Mouse (Mus musculus) limb, embryonic 14.5 days (tissue): Measurements from ENCODE around the gene St3gal5. TPM values are rescaled to one million over a fixed set of nuclear protein-coding genes. Genes with fewer than 3 reads are reported as not detected.

ENCODE experiments used
- ATAC-seq: fragments of 200-750 bp; cut with Nextera tagmentation; 2 replicates; pipeline ENCODE4 v1.8.0; 2017; ENCODE audit warnings: low read depth, moderate number of reproducible peaks, moderate TSS enrichment; ENCODE audit not compliant: low FRiP score
- DNase-seq: peaks from one replicate; pipeline ENCODE4 v3.0.0-alpha.2; 2015; ENCODE audit warnings: low spot score
- H3K27ac ChIP-seq: fragments of 300-500 bp; sonication (generic); replicated peaks from 2 replicates; pipeline ENCODE4 v1.5.1; 2014; ENCODE audit warnings: low read depth, mild to moderate bottlenecking, low read length, moderate library complexity, mixed read lengths
- H3K27me3 ChIP-seq: fragments of 300-500 bp; sonication (generic); 2 replicates; pipeline ENCODE4 v1.6.1; 2014; ENCODE audit warnings: low read length, mixed read lengths; ENCODE audit not compliant: control insufficient read depth, insufficient read depth
- H3K36me3 ChIP-seq: fragments of 300-500 bp; sonication (generic); 2 replicates; pipeline ENCODE4 v1.6.1; 2014; ENCODE audit warnings: mild to moderate bottlenecking, low read length, moderate library complexity, mixed read lengths; ENCODE audit not compliant: control insufficient read depth, insufficient read depth
- H3K4me1 ChIP-seq: fragments of 300-500 bp; sonication (generic); 2 replicates; pipeline ENCODE4 v1.6.1; 2014; ENCODE audit warnings: antibody characterized with exemption, low read length, mixed read lengths; ENCODE audit not compliant: control insufficient read depth, insufficient read depth
- H3K4me2 ChIP-seq: fragments of 300-500 bp; sonication (generic); replicated peaks from 2 replicates; pipeline ENCODE4 v1.6.1; 2014; ENCODE audit warnings: low read depth, mild to moderate bottlenecking, low read length, moderate library complexity; ENCODE audit not compliant: severe bottlenecking
- H3K4me3 ChIP-seq: fragments of 300-500 bp; sonication (generic); replicated peaks from 2 replicates; pipeline ENCODE4 v1.5.1; 2014; ENCODE audit warnings: low read length
- H3K9ac ChIP-seq: fragments of 300-500 bp; sonication (generic); 2 replicates; pipeline ENCODE4 v1.6.1; 2014; ENCODE audit warnings: mild to moderate bottlenecking, low read depth, low read length, moderate library complexity; ENCODE audit not compliant: severe bottlenecking
- H3K9me3 ChIP-seq: fragments of 300-500 bp; sonication (generic); 2 replicates; pipeline ENCODE4 v1.6.1; 2016; ENCODE audit warnings: low read length; ENCODE audit not compliant: control insufficient read depth
- POLR2A ChIP-seq: fragments of 200-500 bp; IDR thresholded peaks from 2 replicates; pipeline ENCODE4 v1.8.0; 2012; ENCODE audit warnings: inconsistent platforms, mild to moderate bottlenecking, moderate library complexity, borderline replicate concordance; ENCODE audit not compliant: insufficient read depth, insufficient read length; ENCODE audit errors: extremely low read depth
- WGBS: fragments of 180-500 bp; shearing (Covaris S2); extraction: QIAGEN DNeasy Blood & Tissue Kit; methylation state at CpG from one replicate; pipeline ENCODE4 v1.1.7; 2014; 5-methylcytosine and 5-hydroxymethylcytosine counted together
- polyA plus RNA-seq, 2 experiments: library from polyadenylated mRNA; depleted of rRNA in 1 of 2; stranded (reverse) in 1 of 2; unstranded in 1 of 2; fragments of >200 nt; fragmentation: Nextera tagmentation in 1 of 2; extraction: Ambion mirVana in 1 of 2; gene quantifications; 2 replicates each; pipeline versions ENCODE4 v1.2.1 to v1.2.3; 2012 to 2014

Gene St3gal5
- polyA plus RNA-seq, 2 experiments, result 26.1 to 30.3 TPM

GRCm38 (mm10) chr6:72164321-72165275 lies 67.2 kb downstream of the St3gal5 start:
- no peak overlapping the region for H3K4me3 ChIP-seq

GRCm38 (mm10) chr6:72165907-72166306 lies 68.5 kb downstream of the St3gal5 start:
- no peak overlapping the region for H3K4me2 ChIP-seq
- no peak overlapping the region for H3K27ac ChIP-seq
- DNase-seq (no peak), ATAC-seq (no peak)
- no peaks in the 10 kb centered on the region for H3K36me3 ChIP-seq
- 46% methylated on average over 2 of the region's 2 CpGs for WGBS
- H3K27me3 ChIP-seq, result no peaks in the 10 kb centered on the region
- no peak overlapping the region for H3K4me3 ChIP-seq
- no peak for TF ChIP-seq POLR2A
- no peak overlapping the region for H3K9ac ChIP-seq
- no peaks in the 10 kb centered on the region for H3K4me1 ChIP-seq
- no peaks in the 10 kb centered on the region for H3K9me3 ChIP-seq

More at GRCm38 (mm10) chr6:72164321-72165275, 67.2 kb downstream of the St3gal5 start:
- H3K27me3 ChIP-seq, result no peaks in the 10 kb centered on the region
- no peak overlapping the region for H3K27ac ChIP-seq
- ATAC-seq (peak; percentile 93), DNase-seq (peak; percentile 95)
- WGBS, result 20% methylated on average over 20 of the region's 20 CpGs
- H3K4me2 ChIP-seq, result no peak overlapping the region
- no peaks in the 10 kb centered on the region for H3K36me3 ChIP-seq
- no peaks in the 10 kb centered on the region for H3K4me1 ChIP-seq
- no peak for TF ChIP-seq POLR2A
- no peak overlapping the region for H3K9ac ChIP-seq
- no peaks in the 10 kb centered on the region for H3K9me3 ChIP-seq

GRCm38 (mm10) chr6:72171391-72171790 lies 74.0 kb downstream of the St3gal5 start:
- no peak for ATAC-seq
- DNase-seq, result no peak
- Histone ChIP-seq H3K4me1 (no peaks in the 10 kb centered on the region), H3K27ac (no peak overlapping the region), H3K9me3 (no peaks in the 10 kb centered on the region), H3K4me3 (no peak overlapping the region), H3K9ac (no peak overlapping the region), H3K4me2 (no peak overlapping the region), H3K36me3 (no peaks in the 10 kb centered on the region), H3K27me3 (no peaks in the 10 kb centered on the region)
- no peak for TF ChIP-seq POLR2A
- whole genome bisulfite sequencing, result 82% methylated on average over 3 of the region's 3 CpGs

- Histone ChIP-seq H3K9me3 (no peaks in the 10 kb centered on the region), H3K27ac (no peak overlapping the region), H3K4me1 (no peaks in the 10 kb centered on the region), H3K4me2 (no peak overlapping the region), H3K27me3 (no peaks in the 10 kb centered on the region), H3K9ac (no peak overlapping the region), H3K36me3 (no peaks in the 10 kb centered on the region), H3K4me3 (no peak overlapping the region)
- DNase-seq (no peak), ATAC-seq (no peak)
- WGBS, result 88% methylated on average over 1 of the region's 1 CpGs
- TF ChIP-seq POLR2A, result no peak
Measured at GRCm38 (mm10) chr6:72173350-72173749, 76.0 kb downstream of the St3gal5 start.

GRCm38 (mm10) chr6:72175419-72175818 lies 78.0 kb downstream of the St3gal5 start:
- ATAC-seq, result no peak
- Histone ChIP-seq H3K4me1 (no peaks in the 10 kb centered on the region), H3K4me3 (no peak overlapping the region), H3K9ac (no peak overlapping the region), H3K9me3 (no peaks in the 10 kb centered on the region), H3K4me2 (no peak overlapping the region), H3K27me3 (no peaks in the 10 kb centered on the region), H3K36me3 (no peaks in the 10 kb centered on the region), H3K27ac (no peak overlapping the region)
- WGBS, result 56% methylated on average over 3 of the region's 3 CpGs
- no peak for DNase-seq
- TF ChIP-seq POLR2A, result no peak
